Mouse (Mus musculus) lung, embryonic 14.5 days (tissue): ENCODE measurements around the gene Cdc123. TPM values are rescaled to one million over a fixed set of nuclear protein-coding genes. Genes with fewer than 3 reads are reported as not detected.
"Not testable (repeated sequence)": the region's sequence is repeated elsewhere in the genome, so short reads cannot be mapped to it uniquely, and the experiment has no call there.

ENCODE experiments used
- ATAC-seq: fragments of 200-750 bp; cut with Nextera tagmentation; 2 replicates; pipeline ENCODE4 v1.8.0; 2017; ENCODE audit warnings: mild to moderate bottlenecking, moderate TSS enrichment, moderate library complexity; ENCODE audit not compliant: insufficient read depth
- DNase-seq: peaks from one replicate; pipeline ENCODE4 v3.0.0-alpha.2; 2015
- H3K27ac ChIP-seq: fragments of 300-500 bp; sonication (generic); 2 replicates; pipeline ENCODE4 v1.5.1; 2014; ENCODE audit warnings: low read depth, mild to moderate bottlenecking, moderate library complexity
- H3K27me3 ChIP-seq: fragments of 300-500 bp; sonication (generic); 2 replicates; pipeline ENCODE4 v1.6.1; 2014; ENCODE audit warnings: low read length, control low read depth; ENCODE audit not compliant: insufficient read depth
- H3K36me3 ChIP-seq: fragments of 300-500 bp; sonication (generic); 2 replicates; pipeline ENCODE4 v1.6.1; 2014; ENCODE audit warnings: control low read depth; ENCODE audit not compliant: insufficient read depth
- H3K4me1 ChIP-seq: fragments of 300-500 bp; sonication (generic); 2 replicates; pipeline ENCODE4 v1.6.1; 2014; ENCODE audit warnings: antibody characterized with exemption, control low read depth; ENCODE audit not compliant: insufficient read depth
- H3K4me2 ChIP-seq: fragments of 300-500 bp; sonication (generic); 2 replicates; pipeline ENCODE4 v1.6.1; 2014; ENCODE audit warnings: mild to moderate bottlenecking
- H3K4me3 ChIP-seq: fragments of 300-500 bp; sonication (generic); 2 replicates; pipeline ENCODE4 v1.5.1; 2014; ENCODE audit warnings: low read depth, low read length
- H3K9ac ChIP-seq: fragments of 300-500 bp; sonication (generic); 2 replicates; pipeline ENCODE4 v1.6.1; 2014
- H3K9me3 ChIP-seq: fragments of 300-500 bp; sonication (generic); 2 replicates; pipeline ENCODE4 v1.6.1; 2016; ENCODE audit warnings: low read depth, low read length, control low read depth
- CTCF ChIP-seq: IDR thresholded peaks from 2 replicates; pipeline ENCODE4 v1.5.1; 2016; ENCODE audit warnings: antibody characterized with exemption, low read depth
- WGBS: fragments of 180-500 bp; shearing (Covaris S2); extraction: QIAGEN DNeasy Blood & Tissue Kit; methylation state at CpG from one replicate; pipeline ENCODE4 v1.1.7; 2014; 5-methylcytosine and 5-hydroxymethylcytosine counted together
- polyA plus RNA-seq: library from polyadenylated mRNA; unstranded; fragments of >200 nt; fragmentation: Nextera tagmentation; extraction: Ambion mirVana; gene quantifications from 2 replicates; pipeline ENCODE4 v1.2.1, GENCODE M21; 2014

Cdc123 gene
- polyA plus RNA-seq, 1 experiment from 2014 or later: 290 TPM

DNA sequence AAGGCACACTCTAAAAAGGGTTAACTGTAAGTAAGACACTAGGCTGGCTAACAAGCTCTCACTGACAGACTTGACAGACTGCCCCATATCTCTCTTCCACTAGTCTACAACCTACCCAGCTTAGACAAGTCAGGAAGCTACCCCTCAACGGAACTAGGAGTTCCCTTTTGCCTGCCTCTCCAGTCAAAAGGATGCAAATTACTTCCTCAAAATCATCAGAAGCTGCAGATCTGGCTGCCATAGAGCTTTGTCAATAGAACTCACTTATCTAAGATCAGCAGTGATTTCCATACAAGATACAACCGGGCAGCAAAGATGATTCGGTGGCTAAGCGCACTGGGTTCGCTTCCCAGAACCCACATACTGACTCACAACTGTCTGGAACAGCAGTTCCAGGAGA lies 20.3 kb downstream of the Cdc123 start:
- Histone ChIP-seq H3K4me3 (no peak overlapping the region), H3K9ac (no peak overlapping the region), H3K4me2 (no peak overlapping the region), H3K36me3 (peaks cover 56% of the 10 kb centered on the region), H3K4me1 (no peaks in the 10 kb centered on the region), H3K27ac (no peak overlapping the region), H3K9me3 (no peaks in the 10 kb centered on the region), H3K27me3 (no peaks in the 10 kb centered on the region)
- DNase-seq (no peak), ATAC-seq (no peak)
- 82% methylated on average over 5 of the region's 5 CpGs for WGBS
- TF ChIP-seq CTCF: no peak

DNA sequence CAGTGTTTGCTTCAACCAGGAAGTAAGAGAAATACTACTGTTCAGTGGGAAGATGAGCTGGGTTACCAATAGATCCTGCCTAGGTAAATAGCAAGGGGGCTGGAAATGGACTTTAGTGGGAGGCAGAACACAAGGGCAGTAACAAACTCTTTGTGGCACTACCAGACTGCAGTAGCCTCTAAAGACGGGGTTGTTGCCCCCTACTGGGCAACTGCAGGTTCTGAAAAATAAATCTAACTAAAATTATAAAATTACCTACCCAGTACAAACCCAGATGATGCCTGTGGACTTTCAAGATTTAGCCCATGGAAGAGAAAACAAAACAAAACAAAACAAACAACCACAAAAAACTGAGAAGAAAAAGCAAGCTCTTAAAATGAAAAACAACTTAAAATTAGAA lies 20.8 kb downstream of the Cdc123 start:
- Histone ChIP-seq H3K9me3 (no peaks in the 10 kb centered on the region), H3K27me3 (no peaks in the 10 kb centered on the region), H3K4me1 (no peaks in the 10 kb centered on the region), H3K4me3 (no peak overlapping the region), H3K36me3 (peaks cover 61% of the 10 kb centered on the region), H3K4me2 (no peak overlapping the region), H3K27ac (no peak overlapping the region), H3K9ac (no peak overlapping the region)
- peak; percentile 50 for TF ChIP-seq CTCF
- WGBS: 15% methylated on average over 1 of the region's 1 CpGs
- ATAC-seq (no peak), DNase-seq (peak; percentile 48)

DNA sequence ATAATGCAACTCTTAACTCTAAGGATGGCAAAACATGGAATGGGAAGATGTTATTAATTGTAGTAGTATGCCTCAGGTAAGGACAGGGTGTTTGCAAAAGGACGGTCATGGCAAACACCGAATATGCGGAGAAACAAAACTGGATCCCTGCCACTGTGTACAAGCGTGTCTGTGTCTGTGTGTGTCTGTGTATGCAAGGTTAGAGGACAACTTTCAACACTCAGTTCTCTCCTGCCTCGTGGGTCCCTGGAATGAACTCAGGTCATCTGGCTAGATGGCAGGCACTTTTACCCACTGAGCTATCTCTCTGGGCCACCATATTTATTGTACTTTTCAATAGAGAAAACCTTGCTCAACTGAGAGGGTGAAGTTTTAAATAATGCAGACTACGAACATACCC lies 22.5 kb downstream of the Cdc123 start:
- DNase-seq (no peak), ATAC-seq (no peak)
- H3K4me3 ChIP-seq: no peak overlapping the region
- H3K27ac ChIP-seq: no peak overlapping the region
- no peaks in the 10 kb centered on the region for H3K4me1 ChIP-seq
- peaks cover 69% of the 10 kb centered on the region for H3K36me3 ChIP-seq
- no peaks in the 10 kb centered on the region for H3K27me3 ChIP-seq
- no peak for TF ChIP-seq CTCF
- 95% methylated on average over 6 of the region's 6 CpGs for WGBS
- H3K4me2 ChIP-seq: no peak overlapping the region
- H3K9ac ChIP-seq: no peak overlapping the region
- no peaks in the 10 kb centered on the region for H3K9me3 ChIP-seq

DNA sequence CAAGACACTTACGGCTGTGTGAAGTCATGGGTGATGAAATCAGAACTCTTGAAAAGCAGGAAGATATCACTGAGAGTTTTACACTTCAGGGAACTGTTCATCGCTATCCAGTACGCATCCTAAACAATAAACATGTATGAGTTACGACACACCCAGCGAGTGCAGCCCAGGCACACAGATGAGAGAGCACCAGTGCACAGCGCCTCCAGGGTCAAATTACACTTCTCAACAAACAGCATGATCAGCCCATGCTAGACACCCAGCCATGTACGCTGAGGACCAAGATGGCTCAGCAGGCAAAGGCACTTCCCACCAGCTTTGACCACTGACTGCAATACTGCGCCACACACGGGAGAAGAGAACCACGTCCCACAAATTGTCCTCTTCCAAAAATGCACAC lies 23.7 kb downstream of the Cdc123 start:
- ATAC-seq: no peak
- TF ChIP-seq CTCF: no peak
- H3K27ac ChIP-seq: no peak overlapping the region
- no peak overlapping the region for H3K4me3 ChIP-seq
- no peaks in the 10 kb centered on the region for H3K4me1 ChIP-seq
- H3K9me3 ChIP-seq: no peaks in the 10 kb centered on the region
- no peak for DNase-seq
- H3K4me2 ChIP-seq: no peak overlapping the region
- H3K9ac ChIP-seq: no peak overlapping the region
- H3K27me3 ChIP-seq: no peaks in the 10 kb centered on the region
- H3K36me3 ChIP-seq: peaks cover 71% of the 10 kb centered on the region
- 89% methylated on average over 10 of the region's 10 CpGs for WGBS

DNA sequence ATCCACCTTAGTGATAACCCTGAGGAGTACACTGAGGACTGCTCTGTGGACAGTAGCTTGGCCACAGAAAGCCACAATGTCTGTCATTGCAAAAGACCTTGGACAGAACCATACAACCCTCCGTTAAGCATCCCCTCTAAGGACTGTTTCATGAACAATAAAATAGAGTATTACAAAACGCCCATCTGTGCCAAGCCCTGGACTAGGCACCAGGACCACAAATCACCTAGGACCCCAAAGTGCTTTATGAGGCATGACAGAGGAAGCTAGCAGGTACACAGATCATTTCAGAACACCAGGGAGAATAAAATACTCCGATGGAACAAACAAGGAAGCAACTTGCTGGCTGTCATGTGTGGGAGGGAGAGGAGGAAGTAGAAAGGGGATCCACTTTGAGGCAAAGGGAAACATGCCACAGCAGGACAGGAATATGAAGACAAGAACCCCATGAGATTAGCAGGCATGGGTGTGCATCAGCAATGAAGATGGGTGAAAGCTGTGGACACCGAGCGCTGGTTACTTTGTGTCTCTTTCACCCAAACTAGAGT lies 33.7 kb downstream of the Cdc123 start:
- Histone ChIP-seq H3K27me3 (no peaks in the 10 kb centered on the region), H3K9me3 (no peaks in the 10 kb centered on the region), H3K36me3 (peaks cover 63% of the 10 kb centered on the region), H3K9ac (no peak overlapping the region), H3K4me3 (no peak overlapping the region), H3K27ac (no peak overlapping the region), H3K4me2 (no peak overlapping the region), H3K4me1 (no peaks in the 10 kb centered on the region)
- no peak for DNase-seq
- no peak for ATAC-seq
- 90% methylated on average over 5 of the region's 5 CpGs for WGBS
- TF ChIP-seq CTCF: no peak

DNA sequence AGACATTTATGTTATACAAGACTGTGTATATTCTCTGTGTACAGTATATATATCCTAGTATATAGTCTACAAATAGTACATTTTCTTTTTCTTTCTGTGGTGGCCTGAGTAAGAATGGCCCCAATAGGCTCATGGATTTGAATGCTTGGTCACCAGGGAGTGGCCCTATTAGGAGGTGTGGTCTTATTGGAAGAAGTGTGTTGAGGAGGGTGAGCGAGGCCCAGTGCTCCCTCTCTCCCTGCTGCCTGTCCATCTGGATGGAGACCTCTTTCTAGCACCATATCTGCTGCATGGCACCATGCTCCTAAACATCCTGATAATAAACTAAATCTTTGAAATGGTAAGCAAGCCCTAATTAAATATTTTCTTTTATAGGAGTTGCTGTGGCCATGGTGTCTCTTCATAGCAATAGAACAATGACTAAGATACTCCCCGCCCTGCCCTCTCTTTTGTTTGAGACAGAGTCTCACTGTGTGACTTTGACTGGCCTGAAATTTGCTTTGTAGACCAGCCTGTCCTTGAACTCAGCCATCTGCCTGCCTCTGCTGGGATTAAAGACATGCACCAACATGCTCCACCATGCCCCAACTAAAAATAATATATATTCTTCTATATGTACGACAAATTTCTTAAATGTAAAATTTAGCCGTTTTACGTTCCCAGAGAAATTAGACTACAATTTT lies 34.8 kb downstream of the Cdc123 start:
- ATAC-seq (no peak), DNase-seq (no peak)
- H3K9ac ChIP-seq: no peak overlapping the region
- H3K36me3 ChIP-seq: peaks cover 61% of the 10 kb centered on the region
- H3K9me3 ChIP-seq: no peaks in the 10 kb centered on the region
- no peak overlapping the region for H3K27ac ChIP-seq
- WGBS: 92% methylated on average over 5 of the region's 5 CpGs
- H3K4me1 ChIP-seq: no peaks in the 10 kb centered on the region
- H3K27me3 ChIP-seq: no peaks in the 10 kb centered on the region
- no peak overlapping the region for H3K4me2 ChIP-seq
- no peak overlapping the region for H3K4me3 ChIP-seq
- no peak for TF ChIP-seq CTCF

DNA sequence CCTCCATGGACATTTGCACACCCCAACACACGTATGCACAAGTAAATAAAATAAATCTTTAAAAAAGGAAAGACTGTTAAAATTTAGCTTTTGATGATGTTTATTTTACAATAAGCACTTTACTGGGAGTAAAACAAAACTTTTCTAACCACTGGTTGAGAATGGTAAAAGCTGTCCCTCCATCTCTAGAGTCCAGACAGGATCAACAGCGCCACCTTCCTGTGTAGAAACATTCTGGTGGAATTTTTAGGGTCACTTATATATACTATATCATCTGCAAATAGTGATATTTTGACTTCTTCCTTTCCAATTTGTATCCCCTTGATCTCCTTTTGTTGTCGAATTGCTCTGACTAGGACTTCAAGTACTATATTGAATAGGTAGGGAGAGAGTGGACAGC lies 38.8 kb downstream of the Cdc123 start:
- peak; percentile 50 for TF ChIP-seq CTCF
- H3K27me3 ChIP-seq, H3K9ac ChIP-seq, H3K9me3 ChIP-seq, H3K4me2 ChIP-seq, H3K27ac ChIP-seq, ATAC-seq, H3K4me3 ChIP-seq, H3K4me1 ChIP-seq: not testable (repeated sequence)
- H3K36me3 ChIP-seq: peaks cover 49% of the 10 kb centered on the region
- 75% methylated on average over 3 of the region's 3 CpGs for WGBS
- DNase-seq: peak; percentile 74
